Mouse (Mus musculus) erythroblast, embryonic 14.5 days (primary cell): ENCODE results near the gene Tmem86b.

Source experiments
- GATA1 ChIP-seq: IDR thresholded peaks from 2 replicates; pipeline ENCODE4 v1.6.1; 2012; ENCODE audit warnings: low read length, inconsistent platforms, mixed read lengths
- TAL1 ChIP-seq: IDR thresholded peaks from 3 replicates; pipeline ENCODE4 v1.6.1; 2012; ENCODE audit warnings: low read length, inconsistent platforms, mixed read lengths

GRCm38 (mm10) chr7:4629586-4629985 lies 1.6 kb downstream of the Tmem86b start:
- TF ChIP-seq TAL1: no peak
- no peak for TF ChIP-seq GATA1
